Mouse (Mus musculus) hindbrain, postnatal 0 days (tissue): Measurements from ENCODE around the gene 1700049E17Rik2. TPM values are rescaled to one million over a fixed set of nuclear protein-coding genes. Genes with fewer than 3 reads are reported as not detected.
"Not testable (repeated sequence)": the region's sequence is repeated elsewhere in the genome, so short reads cannot be mapped to it uniquely, and the experiment has no call there.

ENCODE experiments used
- ATAC-seq: fragments of 200-750 bp; cut with Nextera tagmentation; 2 replicates; pipeline ENCODE4 v1.8.0; 2017; ENCODE audit warnings: mild to moderate bottlenecking, moderate TSS enrichment, moderate library complexity
- DNase-seq: peaks from one replicate; pipeline ENCODE4 v3.0.0-alpha.2; 2015; ENCODE audit warnings: low spot score
- H3K27ac ChIP-seq: fragments of 300-500 bp; sonication (generic); 2 replicates; pipeline ENCODE4 v1.5.1; 2014; ENCODE audit warnings: mild to moderate bottlenecking
- H3K27me3 ChIP-seq: fragments of 300-500 bp; sonication (generic); 2 replicates; pipeline ENCODE4 v1.6.1; 2014; ENCODE audit warnings: low read length, mixed read lengths; ENCODE audit not compliant: insufficient read depth
- H3K36me3 ChIP-seq: fragments of 300-500 bp; sonication (generic); 2 replicates; pipeline ENCODE4 v1.6.1; 2014; ENCODE audit warnings: low read length, mixed read lengths; ENCODE audit not compliant: insufficient read depth
- H3K4me1 ChIP-seq: fragments of 300-500 bp; sonication (generic); 2 replicates; pipeline ENCODE4 v1.6.1; 2014; ENCODE audit warnings: antibody characterized with exemption, low read length, mixed read lengths; ENCODE audit not compliant: insufficient read depth
- H3K4me2 ChIP-seq: fragments of 300-500 bp; sonication (generic); 2 replicates; pipeline ENCODE4 v1.6.1; 2014; ENCODE audit warnings: low read depth, mild to moderate bottlenecking, low read length, moderate library complexity, mixed read lengths
- H3K4me3 ChIP-seq: fragments of 300-500 bp; sonication (generic); 2 replicates; pipeline ENCODE4 v1.5.1; 2014; ENCODE audit warnings: low read length
- H3K9ac ChIP-seq: fragments of 300-500 bp; sonication (generic); replicated peaks from 2 replicates; pipeline ENCODE4 v1.6.1; 2014; ENCODE audit warnings: mild to moderate bottlenecking, low read length, moderate library complexity, mixed read lengths
- H3K9me3 ChIP-seq: fragments of 300-500 bp; sonication (generic); 2 replicates; pipeline ENCODE4 v1.6.1; 2016; ENCODE audit warnings: low read length, mixed read lengths
- WGBS: fragments of 180-500 bp; shearing (Covaris S2); extraction: QIAGEN DNeasy Blood & Tissue Kit; methylation state at CpG from one replicate; pipeline ENCODE4 v1.1.7; 2014; 5-methylcytosine and 5-hydroxymethylcytosine counted together
- polyA plus RNA-seq: library from polyadenylated mRNA; unstranded; fragments of >200 nt; fragmentation: Nextera tagmentation; extraction: Ambion mirVana; gene quantifications from 2 replicates; pipeline ENCODE4 v1.2.1, GENCODE M21; 2015
- total RNA-seq: library from RNA; depleted of rRNA; stranded (reverse); fragments of >200 nt; gene quantifications from 2 replicates; pipeline ENCODE4 v1.2.3, GENCODE M21; 2014; rRNA removed

1700049E17Rik2 gene
- total RNA-seq: not detected in 2 replicates
- polyA plus RNA-seq: not detected in 2 replicates

- H3K9me3 ChIP-seq, H3K27ac ChIP-seq, DNase-seq, H3K4me2 ChIP-seq, H3K27me3 ChIP-seq, ATAC-seq, H3K4me3 ChIP-seq, H3K36me3 ChIP-seq, H3K9ac ChIP-seq, H3K4me1 ChIP-seq: not testable (repeated sequence)
- no CpG with 5 or more reads among the region's 1 CpGs for WGBS
Measured at GRCm38 (mm10) chr14:41572911-41573310, at the start of gene 1700049E17Rik2. Gene 1700049E17Rik2 (plus strand): TSS chr14:41573211.

GRCm38 (mm10) chr14:41524695-41525094, 48.3 kb upstream of the 1700049E17Rik2 start:
- 82% methylated on average over 1 of the region's 1 CpGs for WGBS
- H3K4me3 ChIP-seq, DNase-seq: not testable (repeated sequence)

GRCm38 (mm10) chr14:41555483-41555882, 17.5 kb upstream of the 1700049E17Rik2 start, which contains the start of gene Gm7970:
Gene Gm7970 (minus strand): TSS chr14:41555583.
- H3K9me3 ChIP-seq, H3K27me3 ChIP-seq, H3K4me2 ChIP-seq, H3K4me1 ChIP-seq, H3K4me3 ChIP-seq, ATAC-seq, DNase-seq, H3K27ac ChIP-seq, H3K9ac ChIP-seq, H3K36me3 ChIP-seq: not testable (repeated sequence)
- no CpG with 5 or more reads among the region's 2 CpGs for WGBS

More at GRCm38 (mm10) chr14:41524695-41525094, 48.3 kb upstream of the 1700049E17Rik2 start:
- H3K36me3 ChIP-seq, H3K27me3 ChIP-seq, H3K9me3 ChIP-seq, H3K4me2 ChIP-seq, ATAC-seq, H3K9ac ChIP-seq, H3K27ac ChIP-seq, H3K4me1 ChIP-seq: not testable (repeated sequence)

- not testable (repeated sequence) for H3K9ac ChIP-seq, H3K27ac ChIP-seq, H3K36me3 ChIP-seq, H3K4me2 ChIP-seq, DNase-seq, ATAC-seq, H3K4me1 ChIP-seq, H3K4me3 ChIP-seq, H3K27me3 ChIP-seq, H3K9me3 ChIP-seq
- 76% methylated on average over 1 of the region's 1 CpGs for WGBS
Measured at GRCm38 (mm10) chr14:41586346-41586745, 13.3 kb downstream of the 1700049E17Rik2 start.

GRCm38 (mm10) chr14:41600935-41601334, 27.9 kb downstream of the 1700049E17Rik2 start:
- not testable (repeated sequence) for DNase-seq, H3K27ac ChIP-seq, H3K4me3 ChIP-seq, H3K27me3 ChIP-seq, ATAC-seq, H3K9me3 ChIP-seq, H3K36me3 ChIP-seq, H3K4me1 ChIP-seq, H3K4me2 ChIP-seq, H3K9ac ChIP-seq
- WGBS: 91% methylated on average over 15 of the region's 15 CpGs

- not testable (repeated sequence) for H3K9ac ChIP-seq, H3K36me3 ChIP-seq, H3K9me3 ChIP-seq, H3K4me2 ChIP-seq, H3K4me3 ChIP-seq, H3K27ac ChIP-seq, ATAC-seq, DNase-seq, H3K27me3 ChIP-seq, H3K4me1 ChIP-seq
- 87% methylated on average over 1 of the region's 1 CpGs for WGBS
Measured at GRCm38 (mm10) chr14:41610690-41611089, 37.7 kb downstream of the 1700049E17Rik2 start.

- H3K4me2 ChIP-seq, H3K27ac ChIP-seq, H3K27me3 ChIP-seq, H3K4me3 ChIP-seq, H3K9ac ChIP-seq, ATAC-seq, H3K9me3 ChIP-seq, H3K4me1 ChIP-seq, H3K36me3 ChIP-seq, DNase-seq: not testable (repeated sequence)
- WGBS: 92% methylated on average over 4 of the region's 5 CpGs
Measured at GRCm38 (mm10) chr14:41622535-41622934, 49.5 kb downstream of the 1700049E17Rik2 start.

- not testable (repeated sequence) for DNase-seq, H3K36me3 ChIP-seq, H3K9me3 ChIP-seq, H3K27ac ChIP-seq, ATAC-seq, H3K4me2 ChIP-seq, H3K4me1 ChIP-seq, H3K27me3 ChIP-seq, H3K4me3 ChIP-seq, H3K9ac ChIP-seq
- WGBS: 72% methylated on average over 1 of the region's 2 CpGs
Measured at GRCm38 (mm10) chr14:41624512-41624911, 51.5 kb downstream of the 1700049E17Rik2 start, which contains the start of gene Gm3072. Gene Gm3072 (minus strand): TSS chr14:41624612.

GRCm38 (mm10) chr14:41630144-41630543, 57.1 kb downstream of the 1700049E17Rik2 start:
- H3K9me3 ChIP-seq, H3K27me3 ChIP-seq, ATAC-seq, H3K4me1 ChIP-seq, H3K36me3 ChIP-seq, H3K9ac ChIP-seq, H3K27ac ChIP-seq, H3K4me3 ChIP-seq, DNase-seq, H3K4me2 ChIP-seq: not testable (repeated sequence)
- 96% methylated on average over 7 of the region's 11 CpGs for WGBS
